Mouse (Mus musculus) thymus, postnatal 10 days (tissue): ENCODE results near the gene Map3k12.

Experiments used
- DNase-seq, 2 experiments: peaks; one replicate each; pipeline ENCODE4 v3.0.0; 2021; ENCODE audit warnings: low spot score in 2 of 2

The Map3k12 gene

GRCm38 (mm10) chr15:102516728-102517404 lies at the start of gene Map3k12:
TSS of gene Map3k12 (minus strand) at chr15:102517064.
- DNase-seq, result peak; percentile 59 to 64

GRCm38 (mm10) chr15:102563681-102564080 lies 46.8 kb upstream of the Map3k12 start:
- no peak for DNase-seq

- no peak for DNase-seq
Observed at GRCm38 (mm10) chr15:102563061-102563460, 46.2 kb upstream of the Map3k12 start.

- no peak for DNase-seq
Observed at GRCm38 (mm10) chr15:102562491-102562890, 45.6 kb upstream of the Map3k12 start.

- no peak for DNase-seq
Observed at GRCm38 (mm10) chr15:102557580-102557979, 40.7 kb upstream of the Map3k12 start.

GRCm38 (mm10) chr15:102555581-102555980 lies 38.7 kb upstream of the Map3k12 start:
- no peak for DNase-seq

- no peak for DNase-seq
Observed at GRCm38 (mm10) chr15:102552599-102552998, 35.7 kb upstream of the Map3k12 start.

GRCm38 (mm10) chr15:102547478-102547877 lies 30.6 kb upstream of the Map3k12 start:
- DNase-seq, result no peak

- DNase-seq, result no peak
Observed at GRCm38 (mm10) chr15:102546677-102547427, 30.0 kb upstream of the Map3k12 start.

GRCm38 (mm10) chr15:102546246-102546645 lies 29.4 kb upstream of the Map3k12 start:
- no peak for DNase-seq

GRCm38 (mm10) chr15:102544801-102545200 lies 27.9 kb upstream of the Map3k12 start:
- no peak for DNase-seq

GRCm38 (mm10) chr15:102533926-102534325 lies 17.1 kb upstream of the Map3k12 start:
- DNase-seq, result no peak

- no peak for DNase-seq
Observed at GRCm38 (mm10) chr15:102532106-102532900, 15.4 kb upstream of the Map3k12 start.

GRCm38 (mm10) chr15:102531586-102531985 lies 14.7 kb upstream of the Map3k12 start:
- DNase-seq, result no peak

- DNase-seq, result no peak
Observed at GRCm38 (mm10) chr15:102530566-102530965, 13.7 kb upstream of the Map3k12 start.

- no peak for DNase-seq
Observed at GRCm38 (mm10) chr15:102528396-102528795, 11.5 kb upstream of the Map3k12 start.

GRCm38 (mm10) chr15:102527936-102528335 lies 11.1 kb upstream of the Map3k12 start:
- peak in 1 of 2 experiments; percentile 33 for DNase-seq

- no peak for DNase-seq
Observed at GRCm38 (mm10) chr15:102526111-102527002, 9.5 kb upstream of the Map3k12 start.

- peak; percentile 44 to 73 for DNase-seq
Observed at GRCm38 (mm10) chr15:102524892-102525485, 8.1 kb upstream of the Map3k12 start, which contains the start of gene Npff. TSS of gene Npff (minus strand) at chr15:102524942.

GRCm38 (mm10) chr15:102521480-102521879 lies 4.6 kb upstream of the Map3k12 start:
- DNase-seq, result no peak

GRCm38 (mm10) chr15:102520416-102520815 lies 3.6 kb upstream of the Map3k12 start:
- no peak for DNase-seq
